Mouse (Mus musculus) neutrophil, adult 59 days (primary cell): ENCODE results near the gene Map3k6. TPM values are rescaled to one million over a fixed set of nuclear protein-coding genes. Genes with fewer than 3 reads are reported as not detected.

Experiments
- total RNA-seq, 2 experiments: library from RNA; stranded (reverse); gene quantifications; 1 replicate in 1 of 2; 2 replicates in 1 of 2; pipeline ENCODE4 v1.2.4; 2023

Map3k6 gene
- 1 to 10 TPM; 5.3 to 6.1 TPM for total RNA-seq

GRCm38 (mm10) chr4:133240490-133240921, at the start of gene Map3k6:
Gene Map3k6, plus strand, starts transcription at chr4:133240818.

GRCm38 (mm10) chr4:133211751-133212561, 28.7 kb upstream of the Map3k6 start, which contains the start of the genes Cd164l2 and Gpr3:
Gene Cd164l2, plus strand, starts transcription at chr4:133212131.
Gene Gpr3, minus strand, starts transcription at chr4:133212536.

GRCm38 (mm10) chr4:133262882-133263281, 22.3 kb downstream of the Map3k6 start, which contains the start of gene Sytl1:
Gene Sytl1, minus strand, starts transcription at chr4:133263113.

GRCm38 (mm10) chr4:133277104-133278026, 36.7 kb downstream of the Map3k6 start, which contains the start of gene Tmem222:
Gene Tmem222, minus strand, starts transcription at chr4:133277792.

Other genes with a start within 250 kb of the Map3k6 start
- 1 to 10 TPM; 6.8 to 8.5 TPM for gene Ahdc1, start 229.6 kb upstream of the Map3k6 start, total RNA-seq
- 100 to 1,000 TPM; 277 to 285 TPM for gene Wasf2, start 110.3 kb upstream of the Map3k6 start, total RNA-seq
- gene Cd164l2, start 28.7 kb upstream of the Map3k6 start, total RNA-seq, result not detected
- under 1 TPM in 1 of 2 experiments, not detected in 1; 0.80 TPM for gene Gpr3, start 28.3 kb upstream of the Map3k6 start, total RNA-seq
- gene Sytl1, start 22.3 kb downstream of the Map3k6 start, total RNA-seq, result 10 to 100 TPM; 30.6 to 44.3 TPM
- 10 to 100 TPM; 36.4 to 36.7 TPM for gene Tmem222, start 37.0 kb downstream of the Map3k6 start, total RNA-seq
- gene Wdtc1, start 112.7 kb downstream of the Map3k6 start, total RNA-seq, result 10 to 100 TPM; 62.0 to 62.6 TPM
- gene Slc9a1, start 128.9 kb downstream of the Map3k6 start, total RNA-seq, result 10 to 100 TPM; 62.2 to 66.0 TPM
- not detected for gene Tent5b, start 239.3 kb downstream of the Map3k6 start, total RNA-seq